Mouse (Mus musculus): ENCODE measurements around the gene Snx13. TPM values are rescaled to one million over a fixed set of nuclear protein-coding genes. Genes with fewer than 3 reads are reported as not detected.

Gene Snx13
- polyA plus RNA-seq, 1 experiment from 2014 or later = 36.3 TPM

DNA sequence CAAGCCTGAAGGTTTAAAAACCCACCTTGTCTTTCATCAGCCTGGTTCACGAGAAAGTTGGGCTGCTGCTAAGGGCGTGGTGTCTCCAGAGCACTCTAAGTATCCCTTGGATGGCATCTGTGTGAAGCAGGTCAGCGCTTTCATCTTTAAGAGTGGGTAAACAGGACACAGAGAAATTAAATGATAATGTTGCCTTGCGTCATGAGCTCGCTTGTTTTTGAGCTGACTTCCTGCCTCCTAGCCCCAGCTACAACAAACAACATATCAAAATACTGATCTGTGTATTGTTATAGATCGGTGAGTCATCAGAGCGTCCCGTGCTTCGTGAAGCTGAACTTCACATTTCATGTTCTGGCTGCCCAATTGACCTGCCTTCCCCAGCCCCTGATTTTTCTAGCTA, 25.7 kb upstream of the Snx13 start:
- no peak overlapping the region for H3K4me2 ChIP-seq (replicated peaks; ENCODE audit: low read depth, low read length)
- ATAC-seq = peak; percentile 84
- H3K27me3 ChIP-seq (replicated peaks; ENCODE audit: insufficient read depth, low read length) = no peaks in the 10 kb centered on the region
- WGBS = 60% methylated on average over 9 of the region's 9 CpGs
- H3K9me3 ChIP-seq (ENCODE audit: low read length) = no peaks in the 10 kb centered on the region
- H3K27ac ChIP-seq (ENCODE audit: low read length) = no peak overlapping the region
- DNase-seq (ENCODE audit: low spot score) = peak; percentile 57
- no peak overlapping the region for H3K9ac ChIP-seq (replicated peaks; ENCODE audit: low read depth)
- TF ChIP-seq EP300 (IDR thresholded peaks at IDR 0.05) (peak; percentile 99), CTCF (IDR thresholded peaks at IDR 0.05) (no peak)
- no peak overlapping the region for H3K4me3 ChIP-seq (ENCODE audit: low read depth, low read length)
- H3K36me3 ChIP-seq (ENCODE audit: insufficient read depth, low read length) = no peaks in the 10 kb centered on the region
- H3K4me1 ChIP-seq (ENCODE audit: insufficient read depth, low read depth, low read length) = no peaks in the 10 kb centered on the region

DNA sequence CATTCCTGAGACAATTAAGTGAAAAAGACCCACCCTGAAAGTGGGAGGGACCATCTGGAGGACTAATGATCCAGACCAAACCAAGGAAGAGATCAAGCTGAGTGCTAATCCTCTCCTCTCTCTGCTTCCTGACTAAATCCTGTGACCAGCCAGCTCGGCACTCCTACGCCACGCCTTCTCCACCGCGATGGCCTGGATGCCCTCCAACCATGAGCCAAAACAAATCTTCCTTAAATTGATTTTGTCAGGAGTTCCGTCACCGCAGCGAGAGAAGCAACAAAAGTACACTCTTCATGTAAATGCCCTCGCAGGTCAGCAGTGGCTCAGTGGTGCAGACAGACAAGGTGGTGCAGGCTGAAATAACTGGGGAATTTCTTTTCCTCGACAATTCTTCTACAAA, 24.9 kb upstream of the Snx13 start:
- Histone ChIP-seq H3K4me2 (replicated peaks; ENCODE audit: low read depth, low read length) (no peak overlapping the region), H3K9ac (replicated peaks; ENCODE audit: low read depth) (no peak overlapping the region), H3K27ac (ENCODE audit: low read length) (no peak overlapping the region), H3K4me3 (ENCODE audit: low read depth, low read length) (no peak overlapping the region), H3K36me3 (ENCODE audit: insufficient read depth, low read length) (no peaks in the 10 kb centered on the region), H3K4me1 (ENCODE audit: insufficient read depth, low read depth, low read length) (no peaks in the 10 kb centered on the region), H3K9me3 (ENCODE audit: low read length) (no peaks in the 10 kb centered on the region), H3K27me3 (replicated peaks; ENCODE audit: insufficient read depth, low read length) (no peaks in the 10 kb centered on the region)
- ATAC-seq = peak; percentile 40
- TF ChIP-seq CTCF (IDR thresholded peaks at IDR 0.05) (no peak), EP300 (IDR thresholded peaks at IDR 0.05) (no peak)
- whole genome bisulfite sequencing = 43% methylated on average over 10 of the region's 10 CpGs
- DNase-seq (ENCODE audit: low spot score) = peak; percentile 16

DNA sequence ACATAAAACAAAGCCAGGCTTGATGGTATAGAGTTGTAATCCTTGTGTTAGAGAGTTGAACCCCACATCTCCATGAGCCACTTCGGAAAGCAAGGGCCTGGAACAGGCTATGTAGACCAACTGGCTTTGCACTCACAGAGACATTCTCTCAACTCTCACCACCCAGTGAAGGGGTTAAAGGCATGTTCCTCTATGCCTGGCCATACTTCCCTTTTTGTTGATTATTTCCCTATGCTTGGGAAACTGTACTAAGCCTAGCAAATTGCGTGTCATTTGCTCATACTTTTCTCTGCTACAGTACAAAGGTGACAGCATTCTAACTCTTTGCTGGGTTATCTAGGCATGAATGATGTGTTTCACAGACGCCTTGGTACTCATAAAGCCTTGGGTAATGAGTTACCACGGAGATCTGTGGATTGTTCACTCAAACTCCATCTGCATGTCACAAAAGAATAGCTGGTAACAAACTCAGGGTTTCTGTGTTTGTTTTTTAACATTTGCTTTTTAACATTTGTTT, 21.0 kb upstream of the Snx13 start:
- no peaks in the 10 kb centered on the region for H3K36me3 ChIP-seq (ENCODE audit: insufficient read depth, low read length)
- WGBS = 67% methylated on average over 4 of the region's 4 CpGs
- H3K27ac ChIP-seq (ENCODE audit: low read length) = no peak overlapping the region

DNA sequence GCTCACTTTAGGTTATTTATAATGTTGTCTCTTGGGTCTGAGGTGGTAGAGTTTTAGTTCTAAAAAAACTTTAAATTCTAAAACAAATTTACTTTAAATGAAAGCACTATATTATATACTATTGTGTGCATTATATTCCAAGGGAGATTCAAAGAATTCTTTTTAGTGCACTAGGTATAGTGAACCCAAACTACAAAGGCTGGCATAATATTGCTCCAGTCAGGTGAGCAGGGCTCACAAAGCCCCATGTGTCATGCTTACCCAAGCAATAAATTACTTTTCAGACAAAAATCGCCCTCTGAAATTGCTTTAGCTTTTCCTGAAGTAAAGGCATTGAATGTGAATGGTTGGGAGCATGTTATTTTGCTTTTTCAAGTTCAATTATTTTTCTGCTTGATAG, 19.5 kb upstream of the Snx13 start:
- Histone ChIP-seq H3K4me3 (ENCODE audit: low read depth, low read length) (no peak overlapping the region), H3K9ac (replicated peaks; ENCODE audit: low read depth) (no peak overlapping the region), H3K4me1 (ENCODE audit: insufficient read depth, low read depth, low read length) (no peaks in the 10 kb centered on the region), H3K36me3 (ENCODE audit: insufficient read depth, low read length) (no peaks in the 10 kb centered on the region), H3K27me3 (replicated peaks; ENCODE audit: insufficient read depth, low read length) (no peaks in the 10 kb centered on the region), H3K9me3 (ENCODE audit: low read length) (no peaks in the 10 kb centered on the region), H3K27ac (ENCODE audit: low read length) (no peak overlapping the region), H3K4me2 (replicated peaks; ENCODE audit: low read depth, low read length) (no peak overlapping the region)
- TF ChIP-seq CTCF (IDR thresholded peaks at IDR 0.05) (no peak), EP300 (IDR thresholded peaks at IDR 0.05) (no peak)
- ATAC-seq (no peak), DNase-seq (ENCODE audit: low spot score) (no peak)
- WGBS = 60% methylated on average over 1 of the region's 1 CpGs

More for the DNA sequence above, 21.0 kb upstream of the Snx13 start:
- no peak overlapping the region for H3K4me3 ChIP-seq (ENCODE audit: low read depth, low read length)
- H3K27me3 ChIP-seq (replicated peaks; ENCODE audit: insufficient read depth, low read length) = no peaks in the 10 kb centered on the region
- ATAC-seq (no peak), DNase-seq (ENCODE audit: low spot score) (peak; percentile 23)
- no peak for TF ChIP-seq CTCF (IDR thresholded peaks at IDR 0.05)
- no peak for TF ChIP-seq EP300 (IDR thresholded peaks at IDR 0.05)
- no peak overlapping the region for H3K9ac ChIP-seq (replicated peaks; ENCODE audit: low read depth)
- no peaks in the 10 kb centered on the region for H3K4me1 ChIP-seq (ENCODE audit: insufficient read depth, low read depth, low read length)
- no peaks in the 10 kb centered on the region for H3K9me3 ChIP-seq (ENCODE audit: low read length)
- no peak overlapping the region for H3K4me2 ChIP-seq (replicated peaks; ENCODE audit: low read depth, low read length)

DNA sequence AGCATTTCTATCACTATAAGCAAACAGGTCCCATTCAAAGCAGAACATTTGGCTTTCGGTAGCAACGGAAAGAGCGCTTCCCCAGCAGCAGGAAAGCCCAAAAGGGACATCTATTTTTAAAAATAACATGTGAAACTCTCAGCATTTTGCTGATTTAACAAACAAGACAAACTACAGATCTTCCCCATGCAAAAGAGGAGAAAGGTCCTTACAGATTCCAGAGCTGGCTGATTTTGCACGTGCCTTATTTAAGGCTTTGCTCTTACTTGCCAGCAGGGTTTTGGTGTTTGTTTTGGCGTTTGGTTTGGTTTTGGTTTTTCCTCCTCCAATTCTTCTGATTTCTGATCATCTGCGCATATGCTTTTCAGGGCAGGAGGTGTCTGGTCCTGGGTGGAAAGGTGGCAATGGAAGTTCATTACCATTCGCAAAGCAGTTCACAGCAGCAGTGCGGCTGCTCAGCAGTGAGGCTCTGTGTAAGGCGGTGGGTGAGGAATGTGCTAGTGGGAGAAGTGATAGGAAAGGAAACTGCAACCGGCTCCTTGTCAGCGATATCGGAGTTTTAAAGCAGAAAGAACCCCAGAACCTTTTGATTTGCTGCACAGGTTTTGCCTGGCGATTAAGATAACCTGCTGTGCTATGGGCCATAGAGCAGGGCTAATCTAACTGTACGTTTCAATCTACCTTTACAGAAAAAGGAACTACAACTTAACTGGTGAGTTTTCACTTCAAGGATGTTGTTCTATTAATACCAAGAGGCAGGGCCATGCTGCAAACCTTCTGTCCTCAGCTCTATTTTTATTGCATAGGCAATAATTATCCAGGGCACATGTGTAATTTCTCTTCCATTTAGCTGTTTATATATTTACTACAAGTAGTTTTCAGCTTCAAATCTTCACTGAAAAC, 8.1 kb upstream of the Snx13 start:
- Histone ChIP-seq H3K4me3 (ENCODE audit: low read depth, low read length) (peak overlapping the region; percentile 24), H3K9me3 (ENCODE audit: low read length) (no peaks in the 10 kb centered on the region), H3K36me3 (ENCODE audit: insufficient read depth, low read length) (no peaks in the 10 kb centered on the region), H3K4me1 (ENCODE audit: insufficient read depth, low read depth, low read length) (peaks cover 8% of the 10 kb centered on the region; the same call in 1 of the 2 replicates), H3K27me3 (replicated peaks; ENCODE audit: insufficient read depth, low read length) (no peaks in the 10 kb centered on the region), H3K27ac (ENCODE audit: low read length) (peak overlapping the region; percentile 27; the same call in 1 of the 2 replicates), H3K9ac (replicated peaks; ENCODE audit: low read depth) (0 out of 2 replicates have a peak overlapping the region, but pooled peaks have one; percentile 0), H3K4me2 (replicated peaks; ENCODE audit: low read depth, low read length) (peak overlapping the region; percentile 43)
- ATAC-seq (peak; percentile 41; the same call in 1 of the 2 replicates), DNase-seq (ENCODE audit: low spot score) (peak; percentile 21)
- 18% methylated on average over 14 of the region's 14 CpGs for WGBS
- no peak; the same call in 1 of the 2 replicates for TF ChIP-seq CTCF (IDR thresholded peaks at IDR 0.05)
- no peak for TF ChIP-seq EP300 (IDR thresholded peaks at IDR 0.05)

DNA sequence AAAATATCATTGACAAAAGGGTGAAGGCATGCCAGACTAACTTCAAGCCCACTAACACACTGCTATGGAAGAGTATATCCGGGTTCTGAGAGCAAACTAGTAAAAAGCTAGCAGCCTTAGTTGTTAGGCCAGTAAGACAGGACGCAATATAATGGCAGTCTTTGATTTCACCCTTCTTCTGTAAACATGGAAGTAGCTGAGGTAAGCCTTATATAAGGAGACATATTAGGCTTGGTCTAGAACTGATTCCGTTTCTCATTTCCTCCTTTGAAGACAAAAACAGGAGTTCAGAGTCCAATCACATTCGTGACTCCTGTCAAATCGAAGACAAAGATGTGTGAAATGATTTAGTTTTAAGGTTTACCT, 7.4 kb upstream of the Snx13 start:
- H3K4me1 ChIP-seq (ENCODE audit: insufficient read depth, low read depth, low read length) = peaks cover 8% of the 10 kb centered on the region; the same call in 1 of the 2 replicates
- no peak overlapping the region for H3K4me3 ChIP-seq (ENCODE audit: low read depth, low read length)
- WGBS = 45% methylated on average over 5 of the region's 5 CpGs
- peak; percentile 16 for DNase-seq (ENCODE audit: low spot score)
- TF ChIP-seq CTCF (IDR thresholded peaks at IDR 0.05) (no peak), EP300 (IDR thresholded peaks at IDR 0.05) (peak; percentile 35; the same call in 1 of the 2 replicates)
- H3K9me3 ChIP-seq (ENCODE audit: low read length) = no peaks in the 10 kb centered on the region
- peak; percentile 38 for ATAC-seq
- H3K9ac ChIP-seq (replicated peaks; ENCODE audit: low read depth) = no peak overlapping the region
- no peak overlapping the region for H3K4me2 ChIP-seq (replicated peaks; ENCODE audit: low read depth, low read length)
- no peak overlapping the region for H3K27ac ChIP-seq (ENCODE audit: low read length)
- no peaks in the 10 kb centered on the region for H3K36me3 ChIP-seq (ENCODE audit: insufficient read depth, low read length)
- H3K27me3 ChIP-seq (replicated peaks; ENCODE audit: insufficient read depth, low read length) = no peaks in the 10 kb centered on the region

Data from lung, postnatal 0 days (tissue).